Mouse (Mus musculus) liver, embryonic 14.5 days (tissue): ENCODE data around the gene Cenpi.

ENCODE experiments used
- CTCF ChIP-seq: IDR thresholded peaks from 2 replicates; pipeline ENCODE4 v1.5.1; 2016; ENCODE audit warnings: antibody characterized with exemption, low read depth, control low read depth
- EP300 ChIP-seq: IDR thresholded peaks from 2 replicates; pipeline ENCODE4 v1.6.1; 2016; ENCODE audit warnings: antibody characterized with exemption, low read depth

- TF ChIP-seq CTCF (no peak), EP300 (no peak)
Measured at GRCm38 (mm10) chrX:134285102-134285501, 22.8 kb upstream of the Cenpi start.
